Comparison of ENCODE assay signal across 11 mouse cellular contexts in genomic region chr9:110758605-110759004, GRCm38 (mm10). TPM values are rescaled to one million over a fixed set of nuclear protein-coding genes. Genes with fewer than 3 reads are reported as not detected.
A peak's percentile ranks its signal among the peaks of the same experiment; 100 is the strongest.
DNase-seq lines count a peak whose midpoint lies in the region; ATAC-seq and TF ChIP-seq lines count a peak whose summit lies in the region.
"Had no signal": no experiment of that assay in that cellular context is flagged by ENCODE, and none has a peak within 500 bp of the region (broad histone marks: within the 10 kb centered on the region; RNA-seq: fewer than 3 reads in every experiment).

No protein-coding gene starts in this region.

- no peak for TF ChIP-seq CTCF in layer of hippocampus, adult 2 months (conservative IDR thresholded peaks at IDR 0.05)

- 70% methylated on average over 8 of the region's 8 CpGs for WGBS in midbrain, embryonic 11.5 days
- 71% methylated on average over 8 of the region's 8 CpGs for WGBS in midbrain, embryonic 15.5 days
- 72% methylated on average over 8 of the region's 8 CpGs for WGBS in forebrain, embryonic 14.5 days

- no peak overlapping the region for H3K4me3 ChIP-seq in midbrain, embryonic 11.5 days (ENCODE audit: low read depth, low read length)
- H3K4me3 ChIP-seq in midbrain, embryonic 15.5 days: no peak overlapping the region
- no peak overlapping the region for H3K4me3 ChIP-seq in layer of hippocampus, adult 2 months
- no peak overlapping the region for H3K4me3 ChIP-seq in forebrain, embryonic 14.5 days (ENCODE audit: low read depth, low read length)

- H3K9ac ChIP-seq in midbrain, embryonic 11.5 days (ENCODE audit: low read length): no peak overlapping the region
- H3K9ac ChIP-seq in midbrain, embryonic 15.5 days: no peak overlapping the region
- H3K9ac ChIP-seq in forebrain, embryonic 14.5 days (ENCODE audit: low read length): no peak overlapping the region

- H3K9me3 ChIP-seq in midbrain, embryonic 11.5 days (ENCODE audit: control insufficient read depth, low read length): no peaks in the 10 kb centered on the region
- H3K9me3 ChIP-seq in midbrain, embryonic 15.5 days: no peaks in the 10 kb centered on the region
- no peaks in the 10 kb centered on the region for H3K9me3 ChIP-seq in forebrain, embryonic 14.5 days (replicated peaks; ENCODE audit: control insufficient read depth, low read length)

- no peaks in the 10 kb centered on the region for H3K36me3 ChIP-seq in midbrain, embryonic 11.5 days (ENCODE audit: control insufficient read depth, insufficient read depth, low read length)
- no peaks in the 10 kb centered on the region for H3K36me3 ChIP-seq in midbrain, embryonic 15.5 days (replicated peaks)
- no peaks in the 10 kb centered on the region for H3K36me3 ChIP-seq in forebrain, embryonic 14.5 days (ENCODE audit: control insufficient read depth, insufficient read depth, low read length)

- H3K4me1 ChIP-seq in midbrain, embryonic 11.5 days (ENCODE audit: control insufficient read depth, insufficient read depth, low read length): no peaks in the 10 kb centered on the region
- no peaks in the 10 kb centered on the region for H3K4me1 ChIP-seq in midbrain, embryonic 15.5 days
- H3K4me1 ChIP-seq in forebrain, embryonic 14.5 days (ENCODE audit: control insufficient read depth, insufficient read depth, low read length): no peaks in the 10 kb centered on the region

- no peak overlapping the region for H3K4me2 ChIP-seq in midbrain, embryonic 11.5 days
- H3K4me2 ChIP-seq in midbrain, embryonic 15.5 days: no peak overlapping the region
- H3K4me2 ChIP-seq in forebrain, embryonic 14.5 days (ENCODE audit: low read length): no peak overlapping the region

- DNase-seq in midbrain, embryonic 11.5 days (ENCODE audit: low spot score, missing footprints): peak; percentile 64
- peak; percentile 85 for DNase-seq in gastrocnemius, postnatal 10 days
- DNase-seq in layer of hippocampus, adult 2 months (ENCODE audit: low spot score in 2 of 2): peak; percentile 37 to 53
- peak; percentile 67 to 84 for DNase-seq in lung, postnatal 4 days
- no peak for DNase-seq in spleen, adult 12 weeks (ENCODE audit: low spot score)
- DNase-seq in embryo, embryonic 9.5 days (ENCODE audit: extremely low spot score): no peak
- DNase-seq in forebrain, embryonic 14.5 days (ENCODE audit: low spot score): no peak

- no peak overlapping the region for H3K27ac ChIP-seq in midbrain, embryonic 11.5 days (ENCODE audit: low read depth, low read length)
- H3K27ac ChIP-seq in midbrain, embryonic 15.5 days: no peak overlapping the region
- H3K27ac ChIP-seq in layer of hippocampus, adult 2 months: peak overlapping the region; percentile 18; the same call in 1 of the 2 replicates
- no peak overlapping the region for H3K27ac ChIP-seq in forebrain, embryonic 14.5 days (ENCODE audit: low read depth, low read length)

- ATAC-seq in midbrain, embryonic 11.5 days (ENCODE audit: low FRiP score): no peak
- ATAC-seq in midbrain, embryonic 15.5 days (replicated peaks): no peak
- ATAC-seq in forebrain, embryonic 14.5 days: no peak

- no peaks in the 10 kb centered on the region for H3K27me3 ChIP-seq in midbrain, embryonic 11.5 days (ENCODE audit: control insufficient read depth, insufficient read depth, low read length)
- H3K27me3 ChIP-seq in midbrain, embryonic 15.5 days (replicated peaks): no peaks in the 10 kb centered on the region
- H3K27me3 ChIP-seq in forebrain, embryonic 14.5 days (replicated peaks; ENCODE audit: control insufficient read depth, insufficient read depth, low read length): no peaks in the 10 kb centered on the region

RNA-seq across cellular contexts. Expression of gene Pth1r, which starts 11.7 kb away (rescaled TPM):
- polyA plus RNA-seq in midbrain, embryonic 11.5 days (2014; fragmentation: Nextera tagmentation; extraction: Ambion mirVana): 17.0 and 20.3 TPM in 2 replicates
- polyA plus RNA-seq in midbrain, embryonic 15.5 days (2015; fragmentation: Nextera tagmentation; extraction: Ambion mirVana): 8.7 and 9.2 TPM in 2 replicates
- 10 to 100 TPM in 1 of 2 experiments, 1 to 10 TPM in 1; 4.1 to 11.8 TPM for total RNA-seq in gastrocnemius, postnatal 10 days (2021)
- total RNA-seq in layer of hippocampus, adult 2 months (2021): 1 to 10 TPM; 4.4 to 5.0 TPM
- polyA plus RNA-seq in forebrain, embryonic 14.5 days (2014; fragmentation: Nextera tagmentation; extraction: Ambion mirVana): 4.0 and 4.7 TPM in 2 replicates

RNA-seq across cellular contexts. Expression of gene Myl3, which starts 16.9 kb away (rescaled TPM):
- polyA plus RNA-seq in midbrain, embryonic 11.5 days (2014; fragmentation: Nextera tagmentation; extraction: Ambion mirVana): 0.48 and 0.63 TPM in 2 replicates
- 0.56 and 2.0 TPM in 2 replicates for polyA plus RNA-seq in midbrain, embryonic 15.5 days (2015; fragmentation: Nextera tagmentation; extraction: Ambion mirVana)
- 100 to 1,000 TPM; 260 to 321 TPM for total RNA-seq in gastrocnemius, postnatal 10 days (2021)
- total RNA-seq in layer of hippocampus, adult 2 months (2021): not detected
- 0.33 TPM in 1 of 2 replicates, not detected in the other for polyA plus RNA-seq in forebrain, embryonic 14.5 days (2014; fragmentation: Nextera tagmentation; extraction: Ambion mirVana)

RNA-seq across cellular contexts. Expression of gene Prss42, which starts 39.4 kb away (rescaled TPM):
- not detected in 2 replicates for polyA plus RNA-seq in midbrain, embryonic 11.5 days (2014; fragmentation: Nextera tagmentation; extraction: Ambion mirVana)
- polyA plus RNA-seq in midbrain, embryonic 15.5 days (2015; fragmentation: Nextera tagmentation; extraction: Ambion mirVana): not detected in 2 replicates
- total RNA-seq in gastrocnemius, postnatal 10 days (2021): not detected
- total RNA-seq in layer of hippocampus, adult 2 months (2021): not detected
- polyA plus RNA-seq in forebrain, embryonic 14.5 days (2014; fragmentation: Nextera tagmentation; extraction: Ambion mirVana): not detected in 2 replicates
- total RNA-seq: layer of hippocampus, postnatal 25 days had no signal
- polyA plus RNA-seq: embryonic facial prominence, embryonic 11.5 days; neural tube, embryonic 11.5 days had no signal

RNA-seq across cellular contexts. Expression of gene Prss44, which starts 55.2 kb away (rescaled TPM):
- not detected in 2 replicates for polyA plus RNA-seq in midbrain, embryonic 11.5 days (2014; fragmentation: Nextera tagmentation; extraction: Ambion mirVana)
- polyA plus RNA-seq in midbrain, embryonic 15.5 days (2015; fragmentation: Nextera tagmentation; extraction: Ambion mirVana): not detected in 2 replicates
- total RNA-seq in gastrocnemius, postnatal 10 days (2021): not detected
- total RNA-seq in layer of hippocampus, adult 2 months (2021): not detected
- not detected in 2 replicates for polyA plus RNA-seq in forebrain, embryonic 14.5 days (2014; fragmentation: Nextera tagmentation; extraction: Ambion mirVana)
- total RNA-seq: layer of hippocampus, postnatal 25 days had no signal
- polyA plus RNA-seq: embryonic facial prominence, embryonic 11.5 days; neural tube, embryonic 11.5 days had no signal

Comparison
In these comparisons a context has a peak if more than half of its experiments do, and no peak if none do; other contexts are left out.
1. DNase-seq: peak in midbrain, embryonic 11.5 days (single experiment), gastrocnemius, postnatal 10 days (single experiment), layer of hippocampus, adult 2 months (2 of 2) and lung, postnatal 4 days (2 of 2); none in spleen, adult 12 weeks (single experiment), embryo, embryonic 9.5 days (single experiment) and forebrain, embryonic 14.5 days (single experiment).